Mouse (Mus musculus): Measurements from ENCODE around the gene Fkbp3.

The Fkbp3 gene

DNA sequence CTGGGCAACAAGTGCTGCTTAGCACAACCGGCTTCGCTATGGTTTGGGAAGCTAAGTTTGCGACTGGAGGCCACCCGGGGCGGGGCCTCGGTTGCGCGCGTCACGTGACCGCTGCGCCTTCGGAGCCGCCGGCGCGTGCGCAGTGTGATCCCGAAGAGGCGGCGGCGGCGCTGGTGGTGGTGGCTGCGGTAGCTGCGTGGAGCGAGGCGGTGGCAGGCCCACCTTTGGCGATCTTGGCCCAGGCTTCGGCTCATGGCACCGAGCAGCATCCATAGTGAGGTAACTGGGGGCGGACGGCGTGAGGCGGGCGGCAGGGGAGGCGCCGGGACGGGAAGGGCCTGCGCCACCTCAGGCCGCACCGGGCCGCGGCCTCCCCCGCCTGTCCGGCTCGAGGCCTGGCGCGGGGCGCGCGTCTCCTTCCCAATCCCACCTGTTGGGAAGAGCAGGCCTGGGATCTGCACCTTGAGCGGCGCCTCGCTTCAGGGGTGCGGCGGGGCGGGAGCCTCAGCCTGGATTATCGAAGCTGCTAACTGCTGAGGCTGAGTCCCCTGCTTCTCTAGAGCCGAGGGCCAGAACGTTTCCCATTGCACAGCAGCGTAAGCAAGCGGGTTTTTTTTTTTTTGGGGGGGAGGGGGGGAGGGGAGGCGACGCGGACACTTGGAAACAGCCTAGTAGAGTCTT lies 37.5 kb downstream of the Fkbp3 start, which contains the start of gene Prpf39:
Gene Prpf39 (plus strand): TSS at position 144 of the 681 bp plus-strand sequence.
- in situ Hi-C loops (cut with MboI; ENCODE audit: low sequenced_read_pairs), result no loop called here

DNA sequence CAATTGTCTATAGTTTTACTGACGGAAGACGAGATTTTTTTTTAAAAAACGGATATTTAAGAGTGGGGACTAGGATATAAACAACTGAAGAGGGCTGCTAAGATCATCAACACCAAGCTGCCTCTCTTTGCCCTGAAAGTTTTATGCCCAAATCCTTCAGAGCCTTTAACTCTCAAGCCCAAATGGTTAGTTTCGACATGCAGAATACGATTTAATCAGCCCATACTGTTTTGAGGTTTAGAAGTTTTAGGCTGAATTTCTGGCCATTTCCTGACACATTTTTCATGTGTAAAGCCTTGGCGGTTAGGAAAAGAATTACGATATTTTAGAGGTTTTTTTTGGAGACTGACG lies 38.0 kb downstream of the Fkbp3 start:
- in situ Hi-C loops (cut with MboI; ENCODE audit: low sequenced_read_pairs), result no loop called here

DNA sequence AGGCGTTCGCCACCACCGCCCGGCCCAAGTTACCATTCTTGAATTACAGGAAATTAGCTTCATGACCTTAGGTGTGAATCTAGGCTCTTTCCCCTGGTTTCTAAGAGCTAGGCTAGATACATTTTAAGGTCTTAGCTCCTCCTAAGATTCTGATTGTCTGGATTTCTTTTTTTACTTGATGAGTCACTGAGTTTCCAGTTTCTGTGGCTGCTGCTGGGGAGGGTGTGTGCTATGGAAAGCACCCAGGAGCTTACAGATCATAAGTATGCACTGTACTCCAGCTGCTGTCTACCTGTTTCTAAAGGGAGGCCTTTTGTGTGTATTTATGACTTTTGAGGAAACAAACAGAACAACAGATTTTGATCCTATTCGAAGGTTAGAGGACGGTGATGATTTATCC lies 51.0 kb downstream of the Fkbp3 start:
- in situ Hi-C loops (cut with MboI; ENCODE audit: low sequenced_read_pairs), result no loop called here

All from CH12F3 (cell line).